Mouse (Mus musculus) left cerebral cortex, adult 8-10 months (tissue): Measurements from ENCODE around the gene Iqch. TPM values are rescaled to one million over a fixed set of nuclear protein-coding genes. Genes with fewer than 3 reads are reported as not detected.
A peak's percentile ranks its signal among the peaks of the same experiment; 100 is the strongest.

Source experiments
- DNase-seq, 2 experiments: peaks; one replicate each; pipeline ENCODE4 v3.0.0; 2022; ENCODE audit warnings: low spot score in 2 of 2
- total RNA-seq, 4 experiments: library from RNA; stranded (reverse); gene quantifications; 2 replicates each; pipeline ENCODE4 v1.2.4; 2022

Iqch gene
- total RNA-seq, 4 experiments from 2014 or later: 0.11 to 0.19 TPM; not detected in 2

- DNase-seq: no peak
Observed at GRCm38 (mm10) chr9:63612565-63613515, 10.5 kb upstream of the Iqch start.

- no peak for DNase-seq
Observed at GRCm38 (mm10) chr9:63611967-63612366, 9.7 kb upstream of the Iqch start.

DNA sequence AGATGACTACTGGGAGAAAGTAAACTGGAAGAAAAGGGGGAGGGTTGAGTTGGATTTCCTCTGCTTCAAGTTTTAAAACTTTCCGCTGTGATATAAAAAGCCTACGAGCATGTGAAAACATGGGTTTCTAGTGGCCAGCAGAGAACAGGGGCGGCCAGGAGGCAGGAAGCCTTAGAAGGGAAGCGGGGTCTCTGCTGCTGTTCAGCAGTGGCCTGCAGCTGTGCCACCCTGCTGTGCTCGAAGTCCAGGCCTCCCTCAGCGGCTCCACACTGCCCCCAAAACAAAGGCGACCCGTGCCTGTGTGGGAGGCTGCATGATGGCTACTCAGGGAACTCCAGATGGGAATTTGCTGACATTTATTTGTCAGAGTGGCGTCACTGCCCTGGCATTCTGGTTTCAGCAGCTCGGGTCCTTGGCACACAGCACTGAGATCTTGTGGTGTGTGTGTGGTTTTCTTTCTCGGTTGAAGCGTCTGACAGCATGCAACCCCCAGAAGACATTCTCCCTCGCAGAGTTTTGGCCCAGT is 8.6 kb upstream of the Iqch start:
- no peak for DNase-seq

DNA sequence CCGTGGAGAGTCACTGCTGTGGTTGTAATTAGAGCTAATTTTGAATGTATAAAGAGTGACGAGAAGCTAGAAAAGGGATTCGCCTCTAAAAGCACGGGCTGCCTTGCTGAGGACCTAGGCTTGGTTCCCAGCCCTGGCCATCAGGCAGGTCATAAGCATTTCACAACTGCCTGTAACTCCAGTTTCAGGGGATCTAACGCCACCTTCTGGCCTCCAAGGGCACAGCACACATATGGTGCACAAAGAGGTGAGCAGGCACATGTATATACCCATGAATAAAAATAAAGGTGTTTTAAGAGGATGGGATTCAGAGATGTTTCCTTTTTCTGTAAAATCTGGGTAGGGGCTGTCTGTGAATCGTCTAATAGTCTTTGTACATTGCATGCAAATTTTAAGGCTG is 7.9 kb upstream of the Iqch start:
- no peak for DNase-seq

DNA sequence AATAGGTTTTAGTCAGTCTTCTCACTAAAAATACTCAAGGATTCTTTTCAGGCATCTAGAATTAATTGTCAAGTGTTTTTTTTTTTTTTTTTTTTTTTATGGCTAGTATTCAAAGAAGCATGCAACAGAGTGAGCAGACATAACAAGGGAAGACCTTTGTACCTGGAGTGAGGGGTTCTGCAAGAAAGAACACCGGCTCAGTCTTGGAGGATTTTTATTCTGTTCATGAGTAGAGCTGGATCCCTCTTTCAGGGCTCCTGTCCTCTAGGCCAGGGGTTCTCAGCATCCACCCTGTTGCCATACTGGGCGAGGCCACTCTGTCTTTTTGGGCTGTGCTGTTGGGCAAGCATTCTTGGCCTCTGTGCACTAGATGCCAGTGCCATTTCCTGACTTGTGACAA is 7.5 kb upstream of the Iqch start:
- no peak for DNase-seq

- DNase-seq: no peak
Observed at GRCm38 (mm10) chr9:63609246-63609645, 7.0 kb upstream of the Iqch start.

DNA sequence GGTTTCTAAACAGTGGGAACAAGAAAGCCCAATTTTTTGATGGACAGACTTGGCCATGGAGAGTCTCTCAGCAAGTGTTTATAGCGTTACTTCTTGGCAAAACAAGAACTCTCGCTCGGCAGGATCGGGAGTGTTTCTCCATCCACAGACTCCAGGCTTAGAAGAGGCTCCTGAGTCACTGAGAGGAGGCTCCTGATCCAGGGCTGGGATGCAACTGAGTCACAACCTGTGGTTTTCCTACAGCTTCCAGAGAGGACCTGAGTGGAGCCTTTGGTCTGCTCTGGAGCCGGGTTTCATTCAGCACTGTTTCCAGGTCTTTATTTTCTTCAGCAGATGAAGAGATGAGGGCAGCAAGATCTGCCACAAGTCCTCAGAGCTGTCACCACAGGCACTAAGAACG is 5.7 kb upstream of the Iqch start:
- DNase-seq: no peak

DNA sequence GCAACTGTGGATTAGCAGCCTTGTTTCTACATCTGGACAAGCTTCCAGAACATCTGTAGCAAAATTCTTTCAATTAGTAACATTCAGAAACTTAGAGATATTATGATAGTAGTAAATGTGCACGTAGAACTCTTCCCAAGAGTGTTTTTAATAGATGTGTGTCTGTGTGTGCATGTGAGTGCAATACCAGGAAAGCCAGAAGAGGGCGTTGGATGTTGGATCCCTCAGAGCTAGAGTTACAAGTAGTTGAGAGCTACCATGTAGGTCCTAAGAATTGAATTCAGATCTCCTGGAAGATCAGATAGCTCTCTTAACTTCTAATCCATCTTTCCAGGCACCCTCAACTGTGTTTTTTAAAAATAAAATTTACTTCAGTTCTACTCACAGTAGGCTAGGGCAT is 4.3 kb upstream of the Iqch start:
- DNase-seq: no peak

- no peak for DNase-seq
Observed at GRCm38 (mm10) chr9:63603849-63604248, 1.6 kb upstream of the Iqch start.

- DNase-seq: no peak
Observed at GRCm38 (mm10) chr9:63596660-63597059, 5.6 kb downstream of the Iqch start.

GRCm38 (mm10) chr9:63595652-63596051 is 6.6 kb downstream of the Iqch start:
- no peak for DNase-seq

GRCm38 (mm10) chr9:63595032-63595431 is 7.3 kb downstream of the Iqch start:
- DNase-seq: no peak

GRCm38 (mm10) chr9:63591661-63592256 is 10.5 kb downstream of the Iqch start:
- DNase-seq: no peak

- DNase-seq: no peak
Observed at GRCm38 (mm10) chr9:63590592-63590991, 11.7 kb downstream of the Iqch start.

DNA sequence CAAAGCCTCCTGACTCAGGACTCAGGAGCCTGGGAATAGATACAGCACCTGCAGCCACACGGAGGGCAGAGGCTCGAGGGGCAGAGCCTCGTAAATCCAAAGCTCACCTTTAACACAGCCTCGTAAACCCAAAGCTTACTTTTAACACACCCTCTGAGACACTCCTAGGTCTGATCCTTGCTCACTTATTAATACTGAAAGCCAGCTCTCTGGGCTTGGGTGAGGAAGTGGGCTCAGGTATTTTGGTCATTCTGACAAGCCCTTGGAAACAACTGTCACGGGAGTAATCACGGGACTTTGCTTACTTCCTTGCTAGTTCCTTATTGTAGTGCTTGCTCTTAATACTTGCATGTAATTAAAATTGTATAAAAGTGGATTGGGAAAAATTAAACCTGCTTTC is 13.1 kb downstream of the Iqch start:
- no peak for DNase-seq

- no peak for DNase-seq
Observed at GRCm38 (mm10) chr9:63585251-63585650, 17.0 kb downstream of the Iqch start.

DNA sequence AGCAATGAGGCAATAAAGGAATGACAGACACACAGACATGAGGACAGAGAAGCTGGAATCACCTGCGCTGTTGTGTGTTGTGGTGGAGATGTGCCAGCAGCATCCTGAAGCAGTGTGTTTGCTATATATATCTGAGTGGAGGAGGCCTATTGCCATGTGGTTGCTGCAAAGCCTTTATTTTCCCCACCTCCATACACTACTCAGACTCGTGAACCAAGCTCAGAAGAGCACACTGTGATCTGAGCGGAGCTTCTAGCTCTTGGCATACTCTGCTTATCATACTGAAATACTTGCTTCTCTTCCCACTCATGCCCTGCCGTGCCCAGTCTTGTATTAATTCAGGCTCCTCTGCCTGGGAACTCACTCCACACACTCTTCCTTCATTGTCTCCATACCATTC is 20.5 kb downstream of the Iqch start:
- peak in 1 of 2 experiments; percentile 32 for DNase-seq

DNA sequence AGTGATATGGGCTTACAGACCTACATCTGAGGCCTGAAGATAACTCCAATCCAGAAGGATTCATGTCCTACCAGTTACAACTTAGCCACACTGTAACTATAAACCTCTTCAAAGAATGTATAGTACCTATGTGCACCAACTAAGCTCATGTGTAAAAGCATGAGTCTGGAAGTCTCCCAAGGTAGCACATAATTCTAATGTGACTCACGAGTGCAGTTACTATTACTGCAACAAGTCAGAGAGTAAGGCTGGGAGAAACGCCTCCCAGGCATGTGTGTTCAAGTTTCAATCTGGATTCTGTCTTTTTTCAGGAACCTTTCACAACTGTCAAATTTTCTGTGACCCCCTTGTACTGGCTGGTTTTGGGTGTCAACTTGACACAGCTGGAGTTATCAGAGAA is 22.2 kb downstream of the Iqch start:
- DNase-seq: no peak

GRCm38 (mm10) chr9:63579644-63580043 is 22.6 kb downstream of the Iqch start:
- DNase-seq: no peak

DNA sequence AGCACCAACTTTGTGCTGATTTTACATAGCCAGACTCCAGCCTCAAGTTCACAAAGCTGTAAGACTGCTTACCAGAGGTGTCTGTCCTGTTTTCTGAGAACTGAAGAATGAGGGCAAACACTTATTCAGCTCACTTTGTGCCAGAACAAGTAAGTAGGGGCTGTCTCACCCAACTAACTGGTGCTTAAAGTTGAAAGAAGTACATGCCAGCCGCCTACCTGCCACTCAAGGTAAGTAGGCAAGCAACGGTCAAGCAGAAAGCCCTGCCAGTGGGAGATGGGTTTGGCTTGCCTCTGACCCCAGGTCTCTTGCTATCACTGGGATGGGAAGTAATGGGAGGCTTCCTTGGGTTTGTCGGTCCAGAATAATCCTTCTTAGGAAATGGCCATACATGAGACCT is 24.8 kb downstream of the Iqch start:
- no peak for DNase-seq

- no peak for DNase-seq
Observed at GRCm38 (mm10) chr9:63572874-63573273, 29.4 kb downstream of the Iqch start.

GRCm38 (mm10) chr9:63571895-63572294 is 30.4 kb downstream of the Iqch start:
- no peak for DNase-seq

GRCm38 (mm10) chr9:63568808-63569207 is 33.5 kb downstream of the Iqch start:
- no peak for DNase-seq
